Mouse (Mus musculus): ENCODE measurements around the gene Cnn2. TPM values are rescaled to one million over a fixed set of nuclear protein-coding genes. Genes with fewer than 3 reads are reported as not detected.

Cnn2 gene
- polyA plus RNA-seq, 1 experiment: 109 TPM

DNA sequence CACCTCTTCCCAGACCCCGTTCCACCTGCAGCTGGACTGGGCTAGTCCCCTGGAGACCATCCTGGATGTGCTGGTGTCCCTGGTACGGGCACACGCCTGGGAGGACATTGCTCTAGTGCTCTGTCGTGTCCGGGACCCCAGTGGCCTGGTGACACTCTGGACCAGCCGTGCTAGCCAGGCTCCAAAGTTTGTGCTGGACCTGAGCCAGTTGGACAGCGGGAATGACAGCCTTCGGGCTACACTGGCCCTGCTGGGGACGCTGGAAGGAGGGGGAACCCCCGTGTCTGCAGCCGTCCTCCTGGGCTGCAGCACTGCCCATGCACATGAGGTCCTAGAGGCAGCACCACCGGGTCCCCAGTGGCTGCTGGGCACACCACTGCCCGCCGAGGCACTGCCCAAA, 15.6 kb upstream of the Cnn2 start:
- TF ChIP-seq E2F4 (IDR thresholded peaks at IDR 0.05; ENCODE audit: insufficient read depth) (no peak), USF1 (IDR thresholded peaks at IDR 0.05; ENCODE audit: low read depth) (no peak), MYOD1 (IDR thresholded peaks at IDR 0.05; ENCODE audit: control insufficient read depth in 1 of 3, insufficient read length in 2 of 3, low read depth in 2 of 3) (no peak), TCF12 (IDR thresholded peaks at IDR 0.05; ENCODE audit: insufficient read depth, poor library complexity, severe bottlenecking) (no peak), TCF3 (IDR thresholded peaks at IDR 0.05; ENCODE audit: insufficient read length, low read depth) (no peak)
- Histone ChIP-seq H3K79me2 (ENCODE audit: control insufficient read depth, insufficient read depth) (no peaks in the 10 kb centered on the region), H3K4me3 (no peak overlapping the region), H3ac (ENCODE audit: control insufficient read depth, insufficient read length) (no peak overlapping the region), H3K36me3 (ENCODE audit: control insufficient read depth, insufficient read depth) (no peaks in the 10 kb centered on the region), H3K4me2 (ENCODE audit: low read depth) (no peak overlapping the region), H3K27me3 (ENCODE audit: control insufficient read depth, insufficient read depth, insufficient read length) (peaks cover 8% of the 10 kb centered on the region)

DNA sequence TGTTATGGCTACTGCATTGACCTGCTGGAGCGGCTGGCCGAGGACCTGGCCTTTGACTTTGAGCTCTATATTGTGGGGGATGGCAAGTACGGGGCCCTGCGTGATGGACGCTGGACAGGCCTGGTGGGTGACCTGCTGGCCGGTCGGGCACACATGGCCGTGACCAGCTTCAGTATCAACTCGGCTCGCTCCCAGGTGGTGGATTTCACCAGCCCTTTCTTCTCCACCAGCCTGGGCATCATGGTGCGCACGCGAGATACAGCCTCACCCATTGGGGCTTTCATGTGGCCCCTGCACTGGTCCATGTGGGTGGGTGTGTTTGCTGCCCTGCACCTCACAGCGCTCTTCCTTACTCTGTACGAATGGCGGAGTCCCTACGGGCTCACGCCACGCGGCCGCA, 14.3 kb upstream of the Cnn2 start:
- Histone ChIP-seq H3K27me3 (ENCODE audit: control insufficient read depth, insufficient read depth, insufficient read length) (peaks cover 8% of the 10 kb centered on the region), H3K79me2 (ENCODE audit: control insufficient read depth, insufficient read depth) (no peaks in the 10 kb centered on the region), H3K4me2 (ENCODE audit: low read depth) (no peak overlapping the region), H3K36me3 (ENCODE audit: control insufficient read depth, insufficient read depth) (no peaks in the 10 kb centered on the region), H3ac (ENCODE audit: control insufficient read depth, insufficient read length) (no peak overlapping the region), H3K4me3 (no peak overlapping the region)
- TF ChIP-seq POLR2AphosphoS2 (IDR thresholded peaks at IDR 0.05; ENCODE audit: insufficient read length, low read depth) (peak; percentile 55), REST (IDR thresholded peaks at IDR 0.05; ENCODE audit: insufficient read depth, insufficient read length) (no peak)

DNA sequence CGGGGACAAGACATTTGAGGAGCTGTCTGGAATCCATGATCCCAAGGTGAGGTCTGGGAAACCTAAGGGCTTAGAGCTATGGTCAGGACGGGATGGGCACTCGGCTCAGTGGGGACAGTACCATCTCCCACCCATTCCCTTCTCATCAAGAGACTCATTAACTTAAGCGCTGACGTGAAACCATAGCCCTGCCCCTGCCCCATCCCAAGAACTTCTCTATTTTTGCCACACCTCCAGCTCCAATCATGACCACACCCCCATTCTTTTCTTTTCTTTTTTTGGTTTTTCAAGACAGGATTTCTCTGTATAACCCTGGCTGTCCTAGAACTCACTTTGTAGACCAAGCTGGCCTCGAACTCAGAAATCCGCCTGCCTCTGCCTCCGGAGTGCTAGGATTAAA, 13.7 kb upstream of the Cnn2 start:
- no peaks in the 10 kb centered on the region for H3K79me2 ChIP-seq (ENCODE audit: control insufficient read depth, insufficient read depth)
- no peak overlapping the region for H3K4me2 ChIP-seq (ENCODE audit: low read depth)
- peaks cover 8% of the 10 kb centered on the region for H3K27me3 ChIP-seq (ENCODE audit: control insufficient read depth, insufficient read depth, insufficient read length)
- no peak overlapping the region for H3ac ChIP-seq (ENCODE audit: control insufficient read depth, insufficient read length)
- TF ChIP-seq MYOG (IDR thresholded peaks at IDR 0.05; ENCODE audit: control insufficient read depth in 1 of 3, insufficient read depth in 1 of 3, insufficient read length in 2 of 3, low read depth in 2 of 3) (no peak), POLR2A (IDR thresholded peaks at IDR 0.05; ENCODE audit: insufficient read length, low read depth) (no peak), REST (IDR thresholded peaks at IDR 0.05; ENCODE audit: insufficient read depth, insufficient read length) (no peak), MAX (IDR thresholded peaks at IDR 0.05; ENCODE audit: low read depth) (no peak), SRF (IDR thresholded peaks at IDR 0.05; ENCODE audit: control insufficient read depth, insufficient read length, low read depth) (no peak), E2F4 (IDR thresholded peaks at IDR 0.05; ENCODE audit: insufficient read depth) (no peak), TCF12 (IDR thresholded peaks at IDR 0.05; ENCODE audit: insufficient read depth, poor library complexity, severe bottlenecking) (no peak), POLR2AphosphoS2 (IDR thresholded peaks at IDR 0.05; ENCODE audit: insufficient read length, low read depth) (no peak), TCF3 (IDR thresholded peaks at IDR 0.05; ENCODE audit: insufficient read length, low read depth) (no peak), CEBPB (IDR thresholded peaks at IDR 0.05; ENCODE audit: insufficient read depth, poor library complexity, severe bottlenecking) (no peak), MYOD1 (IDR thresholded peaks at IDR 0.05; ENCODE audit: control insufficient read depth in 1 of 3, insufficient read length in 2 of 3, low read depth in 2 of 3) (no peak), USF1 (IDR thresholded peaks at IDR 0.05; ENCODE audit: low read depth) (no peak)
- H3K36me3 ChIP-seq (ENCODE audit: control insufficient read depth, insufficient read depth): no peaks in the 10 kb centered on the region
- H3K4me3 ChIP-seq: no peak overlapping the region

DNA sequence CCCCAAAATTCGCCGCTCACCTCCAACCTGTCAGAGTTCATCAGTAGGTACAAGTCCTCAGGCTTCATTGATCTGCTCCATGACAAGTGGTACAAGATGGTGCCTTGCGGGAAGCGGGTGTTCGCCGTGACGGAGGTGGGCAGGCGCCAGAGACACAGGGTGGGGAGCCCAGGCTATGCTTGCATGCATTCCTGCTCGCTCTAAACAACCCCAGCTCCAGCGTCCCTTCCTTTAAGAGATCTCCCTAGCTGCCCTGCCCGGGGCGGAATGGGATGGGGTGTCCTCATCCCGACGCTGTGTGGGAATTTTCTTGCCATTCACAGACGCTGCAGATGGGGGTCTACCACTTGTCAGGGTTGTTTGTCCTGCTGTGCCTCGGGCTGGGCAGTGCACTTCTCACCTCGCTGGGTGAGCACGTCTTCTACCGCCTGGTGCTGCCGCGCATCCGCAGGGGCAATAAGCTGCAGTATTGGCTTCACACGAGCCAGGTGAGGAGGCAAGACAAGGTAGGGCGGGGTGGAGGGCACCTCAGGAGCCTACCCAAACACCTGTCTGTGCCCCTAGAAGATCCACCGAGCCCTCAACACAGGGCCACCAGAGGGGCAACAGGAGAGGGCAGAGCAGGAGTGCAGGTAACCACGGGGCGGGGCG, 12.2 kb upstream of the Cnn2 start:
- TF ChIP-seq MAX (IDR thresholded peaks at IDR 0.05; ENCODE audit: low read depth) (no peak), TCF3 (IDR thresholded peaks at IDR 0.05; ENCODE audit: insufficient read length, low read depth) (no peak), POLR2AphosphoS2 (IDR thresholded peaks at IDR 0.05; ENCODE audit: insufficient read length, low read depth) (peak; percentile 7), CEBPB (IDR thresholded peaks at IDR 0.05; ENCODE audit: insufficient read depth, poor library complexity, severe bottlenecking) (no peak), E2F4 (IDR thresholded peaks at IDR 0.05; ENCODE audit: insufficient read depth) (no peak), MYOD1 (IDR thresholded peaks at IDR 0.05; ENCODE audit: control insufficient read depth in 1 of 3, insufficient read length in 2 of 3, low read depth in 2 of 3) (no peak)
- H3K4me2 ChIP-seq (ENCODE audit: low read depth): no peak overlapping the region

DNA sequence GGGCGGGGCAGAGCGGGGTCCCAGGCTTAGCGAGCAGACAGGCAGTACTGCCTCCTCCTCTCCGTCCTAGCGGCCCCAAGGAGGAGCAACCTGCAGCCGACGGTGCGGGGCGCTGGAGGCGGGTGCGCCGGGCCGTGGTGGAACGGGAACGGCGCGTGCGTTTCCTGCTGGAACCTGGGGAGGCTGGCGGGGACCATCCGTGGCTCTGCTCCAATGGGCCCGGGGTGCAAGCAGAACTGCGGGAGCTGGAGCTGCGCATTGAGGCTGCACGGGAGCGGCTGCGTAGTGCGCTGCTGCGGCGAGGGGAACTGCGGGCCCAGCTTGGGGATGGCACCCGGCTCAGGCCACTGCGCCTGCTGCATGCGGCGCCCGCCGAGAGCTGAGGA, 11.7 kb upstream of the Cnn2 start:
- no peaks in the 10 kb centered on the region for H3K27me3 ChIP-seq (ENCODE audit: control insufficient read depth, insufficient read depth, insufficient read length)
- H3K36me3 ChIP-seq (ENCODE audit: control insufficient read depth, insufficient read depth): no peaks in the 10 kb centered on the region
- no peak overlapping the region for H3ac ChIP-seq (ENCODE audit: control insufficient read depth, insufficient read length)
- no peak overlapping the region for H3K4me2 ChIP-seq (ENCODE audit: low read depth)
- peaks cover 18% of the 10 kb centered on the region for H3K79me2 ChIP-seq (ENCODE audit: control insufficient read depth, insufficient read depth)
- H3K4me3 ChIP-seq: no peak overlapping the region
- no peak for TF ChIP-seq MYOD1 (IDR thresholded peaks at IDR 0.05; ENCODE audit: control insufficient read depth in 1 of 3, insufficient read length in 2 of 3, low read depth in 2 of 3)
- no peak for TF ChIP-seq TCF12 (IDR thresholded peaks at IDR 0.05; ENCODE audit: insufficient read depth, poor library complexity, severe bottlenecking)
- peak; percentile 18 for TF ChIP-seq POLR2AphosphoS2 (IDR thresholded peaks at IDR 0.05; ENCODE audit: insufficient read length, low read depth)
- no peak for TF ChIP-seq TCF3 (IDR thresholded peaks at IDR 0.05; ENCODE audit: insufficient read length, low read depth)

More for the DNA sequence above, 12.2 kb upstream of the Cnn2 start:
- H3K79me2 ChIP-seq (ENCODE audit: control insufficient read depth, insufficient read depth): peaks cover 13% of the 10 kb centered on the region
- no peaks in the 10 kb centered on the region for H3K36me3 ChIP-seq (ENCODE audit: control insufficient read depth, insufficient read depth)
- no peak overlapping the region for H3ac ChIP-seq (ENCODE audit: control insufficient read depth, insufficient read length)
- H3K27me3 ChIP-seq (ENCODE audit: control insufficient read depth, insufficient read depth, insufficient read length): peaks cover under 1% of the 10 kb centered on the region
- H3K4me3 ChIP-seq: no peak overlapping the region

All from myocyte (in vitro differentiated cells).